Mouse (Mus musculus) lung, postnatal 0 days (tissue): ENCODE measurements around the gene Ccdc107. TPM values are rescaled to one million over a fixed set of nuclear protein-coding genes. Genes with fewer than 3 reads are reported as not detected.
"Not testable (repeated sequence)": the region's sequence is repeated elsewhere in the genome, so short reads cannot be mapped to it uniquely, and the experiment has no call there.

Source experiments
- ATAC-seq: fragments of 200-750 bp; cut with Nextera tagmentation; 2 replicates; pipeline ENCODE4 v1.8.0; 2017; ENCODE audit warnings: moderate library complexity
- DNase-seq: peaks from one replicate; pipeline ENCODE4 v3.0.0-alpha.2; 2016; ENCODE audit warnings: low spot score
- H3K27ac ChIP-seq: fragments of 300-500 bp; sonication (generic); 2 replicates; pipeline ENCODE4 v1.5.1; 2014; ENCODE audit warnings: antibody characterized with exemption, mild to moderate bottlenecking, low read length, mixed read lengths
- H3K27me3 ChIP-seq: fragments of 300-500 bp; sonication (generic); replicated peaks from 2 replicates; pipeline ENCODE4 v1.6.1; 2014; ENCODE audit warnings: low read length, mixed read lengths; ENCODE audit not compliant: insufficient read depth
- H3K36me3 ChIP-seq: fragments of 300-500 bp; sonication (generic); 2 replicates; pipeline ENCODE4 v1.6.1; 2014; ENCODE audit warnings: low read length, mixed read lengths; ENCODE audit not compliant: insufficient read depth
- H3K4me1 ChIP-seq: fragments of 300-500 bp; sonication (generic); 2 replicates; pipeline ENCODE4 v1.6.1; 2014; ENCODE audit warnings: antibody characterized with exemption, low read depth, low read length, mixed read lengths; ENCODE audit not compliant: insufficient read depth
- H3K4me2 ChIP-seq: fragments of 300-500 bp; sonication (generic); replicated peaks from 2 replicates; pipeline ENCODE4 v1.6.1; 2014; ENCODE audit warnings: low read depth, mild to moderate bottlenecking, low read length, moderate library complexity, mixed read lengths
- H3K4me3 ChIP-seq: fragments of 300-500 bp; sonication (generic); 2 replicates; pipeline ENCODE4 v1.5.1; 2014; ENCODE audit warnings: low read depth, low read length
- H3K9ac ChIP-seq: fragments of 300-500 bp; sonication (generic); replicated peaks from 2 replicates; pipeline ENCODE4 v1.6.1; 2014; ENCODE audit warnings: low read depth, mild to moderate bottlenecking
- H3K9me3 ChIP-seq: fragments of 300-500 bp; sonication (generic); 2 replicates; pipeline ENCODE4 v1.6.1; 2016; ENCODE audit warnings: low read length, mixed read lengths
- CTCF ChIP-seq: IDR thresholded peaks from 2 replicates; pipeline ENCODE4 v1.5.1; 2016; ENCODE audit warnings: antibody characterized with exemption, mild to moderate bottlenecking
- EP300 ChIP-seq: IDR thresholded peaks from 2 replicates; pipeline ENCODE4 v1.6.1; 2016; ENCODE audit warnings: antibody characterized with exemption, mild to moderate bottlenecking, control low read depth
- WGBS: fragments of 180-500 bp; shearing (Covaris S2); extraction: QIAGEN DNeasy Blood & Tissue Kit; methylation state at CpG from one replicate; pipeline ENCODE4 v1.1.7; 2014; 5-methylcytosine and 5-hydroxymethylcytosine counted together
- polyA plus RNA-seq: library from polyadenylated mRNA; unstranded; fragments of >200 nt; fragmentation: Nextera tagmentation; extraction: Ambion mirVana; gene quantifications from 2 replicates; pipeline ENCODE4 v1.2.1, GENCODE M21; 2015

Gene Ccdc107
- polyA plus RNA-seq, 1 experiment from 2014 or later, result 81.0 TPM

DNA sequence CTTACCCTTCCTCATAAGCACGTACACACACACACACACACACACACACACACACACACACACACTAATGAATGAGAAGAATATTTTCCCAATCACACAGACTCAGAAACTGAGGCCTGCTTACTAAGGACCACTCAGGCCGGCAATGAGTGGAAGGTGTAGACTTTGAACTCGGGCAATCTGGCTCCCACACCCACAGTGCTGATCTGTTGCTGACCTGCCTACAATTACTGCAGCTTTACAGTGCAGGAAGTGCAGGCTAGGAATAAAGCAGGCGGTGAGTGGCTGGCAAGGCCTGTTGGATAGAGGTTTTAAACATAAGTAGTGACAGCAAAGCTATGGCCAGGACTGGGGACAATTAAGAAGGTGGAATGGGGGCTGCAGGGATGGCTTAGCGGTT lies 11.7 kb upstream of the Ccdc107 start:
- no peak for DNase-seq
- H3K4me2 ChIP-seq, result no peak overlapping the region
- H3K9ac ChIP-seq, result no peak overlapping the region
- H3K27me3 ChIP-seq, result no peaks in the 10 kb centered on the region
- H3K4me3 ChIP-seq, result no peak overlapping the region
- WGBS, result 81% methylated on average over 5 of the region's 5 CpGs
- no peak overlapping the region for H3K27ac ChIP-seq
- no peak for TF ChIP-seq CTCF
- TF ChIP-seq EP300, result no peak
- ATAC-seq, result no peak
- no peaks in the 10 kb centered on the region for H3K9me3 ChIP-seq
- peaks cover 3% of the 10 kb centered on the region; the same call in 1 of the 2 replicates for H3K4me1 ChIP-seq
- no peaks in the 10 kb centered on the region for H3K36me3 ChIP-seq

DNA sequence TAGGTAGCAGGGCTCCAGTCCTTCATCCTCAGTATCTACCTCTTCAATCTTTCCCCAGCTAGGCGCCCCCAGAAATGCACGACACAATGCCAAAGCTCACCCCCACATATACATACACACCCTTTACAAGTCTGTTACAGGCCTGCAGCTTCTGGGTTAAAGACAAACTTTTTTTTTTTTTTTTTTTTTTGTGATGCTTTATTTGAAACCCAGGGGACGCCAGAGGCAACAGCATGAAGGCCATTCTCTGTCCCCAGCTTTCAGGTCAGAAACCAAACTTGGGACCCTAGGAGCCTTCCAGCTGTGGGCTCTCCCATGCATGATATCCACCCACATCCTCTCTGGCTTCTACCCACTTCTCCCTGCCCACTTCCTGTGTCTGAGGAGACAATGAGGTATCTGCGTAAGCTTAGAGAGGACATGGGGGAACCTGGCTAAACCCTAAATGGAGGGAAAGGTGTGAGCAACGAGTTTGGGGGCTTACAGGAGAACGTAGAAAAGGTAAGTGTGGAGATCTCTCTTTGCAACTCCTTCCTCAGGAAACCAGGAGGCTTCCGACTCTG lies 10.7 kb upstream of the Ccdc107 start:
- TF ChIP-seq EP300 (no peak), CTCF (no peak)
- no peak for ATAC-seq
- Histone ChIP-seq H3K4me1 (peaks cover 3% of the 10 kb centered on the region; the same call in 1 of the 2 replicates), H3K36me3 (no peaks in the 10 kb centered on the region), H3K27ac (no peak overlapping the region), H3K9ac (no peak overlapping the region), H3K9me3 (no peaks in the 10 kb centered on the region), H3K4me3 (no peak overlapping the region), H3K4me2 (no peak overlapping the region), H3K27me3 (no peaks in the 10 kb centered on the region)
- no peak for DNase-seq
- 52% methylated on average over 7 of the region's 7 CpGs for WGBS

DNA sequence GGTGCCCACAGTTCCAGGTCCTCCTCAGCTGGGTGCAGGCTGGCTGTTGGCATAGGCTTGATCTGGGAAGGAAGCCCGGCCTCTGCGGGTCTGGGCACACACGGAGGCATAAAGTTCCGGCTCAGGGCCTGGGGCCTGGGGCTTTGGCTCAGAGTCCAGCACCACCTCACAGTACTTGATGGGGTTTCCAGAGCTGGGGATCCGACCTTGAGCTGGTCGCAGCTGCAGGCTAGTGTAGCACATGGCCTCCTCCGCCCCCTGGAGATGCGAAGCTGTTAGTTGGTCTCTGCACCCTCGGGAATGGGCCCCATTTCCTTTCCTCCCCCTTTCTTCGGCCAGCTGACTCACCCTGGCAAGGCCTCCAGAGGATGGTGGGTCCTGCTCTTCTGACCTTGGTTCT lies 10.1 kb upstream of the Ccdc107 start:
- no peak for DNase-seq
- H3K9ac ChIP-seq, result no peak overlapping the region

DNA sequence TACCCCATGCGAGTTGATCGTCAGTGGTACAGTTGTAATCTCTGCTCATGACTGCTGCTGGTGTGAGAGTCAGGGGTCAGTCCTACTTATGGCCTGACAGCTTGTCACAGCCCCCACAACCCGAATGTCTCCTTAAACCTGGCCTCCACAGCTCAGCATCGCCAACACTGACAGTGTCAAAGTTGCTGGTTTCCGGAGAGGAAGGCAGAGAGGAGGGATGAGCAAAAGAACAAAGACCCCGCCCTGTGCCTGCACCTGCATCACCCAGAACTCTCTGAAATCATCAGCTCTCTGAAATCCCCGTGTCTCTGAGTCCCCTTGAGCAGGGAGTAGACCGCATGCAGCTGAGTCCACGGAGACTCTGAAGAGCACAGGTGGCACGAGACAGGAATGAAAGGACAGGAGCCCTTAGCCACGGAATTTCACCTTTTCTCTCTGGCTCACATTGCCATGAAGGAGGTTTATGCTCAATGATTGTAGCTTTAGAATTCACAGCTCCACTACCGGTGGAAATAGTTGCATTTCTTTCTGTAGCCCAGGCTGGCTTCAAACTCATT lies 9.1 kb upstream of the Ccdc107 start, which contains the start of gene Sit1:
TSS of gene Sit1 (minus strand) at position 200 of the 557 bp plus-strand sequence.
- 48% methylated on average over 12 of the region's 12 CpGs for WGBS
- no peak within 1 kb of the TSS for H3K4me3 ChIP-seq
- no peak for ATAC-seq

More for the DNA sequence above, 10.1 kb upstream of the Ccdc107 start:
- TF ChIP-seq CTCF, result no peak
- TF ChIP-seq EP300, result no peak
- H3K4me2 ChIP-seq, result no peak overlapping the region
- H3K4me1 ChIP-seq, result peaks cover 3% of the 10 kb centered on the region; the same call in 1 of the 2 replicates
- no peak for ATAC-seq
- no peak overlapping the region for H3K27ac ChIP-seq
- WGBS, result 57% methylated on average over 10 of the region's 10 CpGs
- H3K4me3 ChIP-seq, result no peak overlapping the region
- H3K27me3 ChIP-seq, result no peaks in the 10 kb centered on the region
- H3K36me3 ChIP-seq, result no peaks in the 10 kb centered on the region
- no peaks in the 10 kb centered on the region for H3K9me3 ChIP-seq

DNA sequence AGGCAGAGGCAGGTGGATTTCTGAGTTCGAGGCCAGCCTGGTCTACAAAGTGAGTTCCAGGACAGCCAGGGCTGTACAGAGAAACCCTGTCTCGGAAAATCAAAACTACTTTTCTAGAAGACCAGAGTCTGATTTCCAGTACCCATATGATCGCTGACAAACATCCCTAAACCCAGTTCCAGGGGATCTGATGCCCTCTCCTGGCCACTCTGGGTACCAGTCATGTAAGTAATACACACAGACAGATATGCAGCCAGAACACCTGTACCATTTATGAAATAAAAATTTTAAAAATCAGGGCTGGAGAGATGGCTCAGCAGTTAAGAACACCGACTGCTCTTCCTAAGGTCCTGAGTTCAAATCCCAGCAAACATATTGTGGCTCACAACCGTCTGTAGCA lies 7.0 kb upstream of the Ccdc107 start:
- H3K4me2 ChIP-seq, H3K36me3 ChIP-seq, H3K4me3 ChIP-seq, H3K9me3 ChIP-seq, H3K27ac ChIP-seq, H3K27me3 ChIP-seq, H3K9ac ChIP-seq, H3K4me1 ChIP-seq, ATAC-seq, DNase-seq: not testable (repeated sequence)
- 85% methylated on average over 5 of the region's 5 CpGs for WGBS

More for the DNA sequence above, 9.1 kb upstream of the Ccdc107 start, which contains the start of gene Sit1:
- Histone ChIP-seq H3K9ac (no peak within 1 kb of the TSS), H3K9me3 (no peaks in the 10 kb centered on the region), H3K27me3 (no peaks in the 10 kb centered on the region), H3K27ac (no peak within 1 kb of the TSS), H3K36me3 (no peaks in the 10 kb centered on the region), H3K4me1 (no peaks in the 10 kb centered on the region; the same call in 1 of the 2 replicates), H3K4me2 (no peak within 1 kb of the TSS)
- TF ChIP-seq EP300 (no peak), CTCF (no peak)
- no peak for DNase-seq

DNA sequence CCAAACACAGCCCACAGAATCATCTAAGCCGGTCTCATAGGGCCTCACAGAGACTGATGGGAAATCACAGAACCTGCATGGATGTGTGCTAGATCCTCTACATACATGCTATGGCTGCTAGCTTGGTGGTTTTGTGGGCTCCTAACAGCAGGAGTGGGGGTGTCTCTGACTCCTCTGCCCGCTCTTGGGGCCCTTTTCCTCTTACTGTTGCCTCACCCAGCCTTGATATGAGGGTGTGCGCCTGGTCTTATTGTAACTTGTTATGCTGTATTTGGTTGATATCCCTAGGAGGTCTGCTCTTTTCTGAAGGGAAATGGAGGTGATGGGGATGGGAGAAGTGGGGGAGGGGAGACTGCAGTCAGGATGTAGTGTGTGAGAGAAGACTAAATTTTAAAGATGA lies 3.1 kb upstream of the Ccdc107 start:
- H3K27ac ChIP-seq, result no peak overlapping the region
- DNase-seq, result no peak
- 95% methylated on average over 3 of the region's 3 CpGs for WGBS
- TF ChIP-seq CTCF (no peak), EP300 (no peak)
- no peaks in the 10 kb centered on the region for H3K4me1 ChIP-seq
- no peak overlapping the region for H3K4me3 ChIP-seq
- H3K27me3 ChIP-seq, result no peaks in the 10 kb centered on the region
- no peaks in the 10 kb centered on the region for H3K9me3 ChIP-seq
- no peak for ATAC-seq
- H3K36me3 ChIP-seq, result no peaks in the 10 kb centered on the region
- H3K4me2 ChIP-seq, result no peak overlapping the region
- H3K9ac ChIP-seq, result no peak overlapping the region

DNA sequence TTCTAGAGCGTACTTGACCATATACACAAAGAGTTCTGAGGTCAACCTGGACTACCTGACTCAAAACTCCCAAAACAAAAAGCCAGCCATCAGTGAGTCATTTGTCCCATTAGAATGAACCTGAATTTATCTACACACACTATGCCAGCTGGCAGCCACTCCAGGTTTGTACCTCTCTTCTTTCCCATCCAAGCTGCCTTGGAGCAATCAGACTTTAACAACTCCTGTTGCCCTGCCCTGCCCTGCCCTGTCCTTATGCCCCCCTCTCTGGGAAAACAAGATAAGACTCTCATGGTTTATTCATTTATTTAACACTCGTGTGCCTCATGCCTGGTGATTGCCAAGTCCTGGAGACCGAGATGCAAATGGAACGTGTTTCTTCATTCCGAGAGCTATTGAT lies 1.9 kb upstream of the Ccdc107 start:
- DNase-seq (peak; percentile 88), ATAC-seq (peak; percentile 38)
- no peaks in the 10 kb centered on the region for H3K36me3 ChIP-seq
- TF ChIP-seq EP300 (peak; percentile 80), CTCF (no peak)
- H3K4me3 ChIP-seq, result no peak overlapping the region
- H3K27me3 ChIP-seq, result no peaks in the 10 kb centered on the region
- no peaks in the 10 kb centered on the region for H3K9me3 ChIP-seq
- 0 out of 2 replicates have a peak overlapping the region, but pooled peaks have one; percentile 32 for H3K27ac ChIP-seq
- H3K4me2 ChIP-seq, result no peak overlapping the region
- H3K9ac ChIP-seq, result no peak overlapping the region
- no peaks in the 10 kb centered on the region for H3K4me1 ChIP-seq
- 41% methylated on average over 5 of the region's 5 CpGs for WGBS
